Mouse (Mus musculus) intestine, postnatal 0 days (tissue): Measurements from ENCODE around the gene Clcn3. TPM values are rescaled to one million over a fixed set of nuclear protein-coding genes. Genes with fewer than 3 reads are reported as not detected.

ENCODE experiments used
- ATAC-seq: fragments of 200-750 bp; cut with Nextera tagmentation; 2 replicates; pipeline ENCODE4 v1.8.0; 2017; ENCODE audit warnings: mild to moderate bottlenecking, moderate TSS enrichment, moderate library complexity
- H3K27ac ChIP-seq: fragments of 300-500 bp; sonication (generic); 2 replicates; pipeline ENCODE4 v1.5.1; 2014; ENCODE audit warnings: mild to moderate bottlenecking, low read depth, low read length, moderate library complexity
- H3K27me3 ChIP-seq: fragments of 300-500 bp; sonication (generic); replicated peaks from 2 replicates; pipeline ENCODE4 v1.6.1; 2014; ENCODE audit warnings: low read length, mixed read lengths; ENCODE audit not compliant: control insufficient read depth, insufficient read depth
- H3K36me3 ChIP-seq: fragments of 300-500 bp; sonication (generic); 2 replicates; pipeline ENCODE4 v1.6.1; 2014; ENCODE audit warnings: mild to moderate bottlenecking, moderate library complexity; ENCODE audit not compliant: control insufficient read depth, insufficient read depth
- H3K4me1 ChIP-seq: fragments of 300-500 bp; sonication (generic); replicated peaks from 2 replicates; pipeline ENCODE4 v1.6.1; 2014; ENCODE audit warnings: antibody characterized with exemption, low read length, mixed read lengths; ENCODE audit not compliant: control insufficient read depth, insufficient read depth
- H3K4me2 ChIP-seq: fragments of 300-500 bp; sonication (generic); replicated peaks from 2 replicates; pipeline ENCODE4 v1.6.1; 2014; ENCODE audit warnings: low read depth, mild to moderate bottlenecking, moderate library complexity
- H3K4me3 ChIP-seq: fragments of 300-500 bp; sonication (generic); 2 replicates; pipeline ENCODE4 v1.5.1; 2014; ENCODE audit warnings: low read depth, low read length
- H3K9ac ChIP-seq: fragments of 300-500 bp; sonication (generic); 2 replicates; pipeline ENCODE4 v1.6.1; 2014; ENCODE audit warnings: mild to moderate bottlenecking, low read depth, low read length
- H3K9me3 ChIP-seq: fragments of 300-500 bp; sonication (generic); 2 replicates; pipeline ENCODE4 v1.6.1; 2016; ENCODE audit warnings: mixed run types; ENCODE audit not compliant: control insufficient read depth
- CTCF ChIP-seq: sonication (generic); IDR thresholded peaks from 2 replicates; pipeline ENCODE4 v1.5.1; 2016; ENCODE audit warnings: low read depth, mild to moderate bottlenecking, control low read depth, antibody characterized with exemption, moderate library complexity
- WGBS: fragments of 180-500 bp; shearing (Covaris S2); extraction: QIAGEN DNeasy Blood & Tissue Kit; methylation state at CpG from one replicate; pipeline ENCODE4 v1.1.7; 2014; 5-methylcytosine and 5-hydroxymethylcytosine counted together
- polyA plus RNA-seq: library from polyadenylated mRNA; unstranded; fragments of >200 nt; fragmentation: Nextera tagmentation; extraction: Ambion mirVana; gene quantifications from 2 replicates; pipeline ENCODE4 v1.2.1, GENCODE M21; 2015

Clcn3 gene
- polyA plus RNA-seq, 1 experiment from 2014 or later, result 22.2 TPM

GRCm38 (mm10) chr8:60868236-60868965, 114.7 kb downstream of the Clcn3 start:
- no peak for ATAC-seq
- no peaks in the 10 kb centered on the region for H3K36me3 ChIP-seq
- no peaks in the 10 kb centered on the region for H3K4me1 ChIP-seq
- H3K9me3 ChIP-seq, result no peaks in the 10 kb centered on the region
- no peak overlapping the region for H3K9ac ChIP-seq
- no peaks in the 10 kb centered on the region for H3K27me3 ChIP-seq
- no peak overlapping the region for H3K27ac ChIP-seq
- H3K4me3 ChIP-seq, result no peak overlapping the region
- WGBS, result 91% methylated on average over 4 of the region's 4 CpGs
- no peak overlapping the region for H3K4me2 ChIP-seq
- TF ChIP-seq CTCF, result no peak

GRCm38 (mm10) chr8:60867468-60868115, 115.5 kb downstream of the Clcn3 start:
- Histone ChIP-seq H3K4me3 (no peak overlapping the region), H3K9ac (no peak overlapping the region), H3K9me3 (no peaks in the 10 kb centered on the region), H3K27me3 (no peaks in the 10 kb centered on the region), H3K4me2 (no peak overlapping the region), H3K27ac (no peak overlapping the region), H3K36me3 (no peaks in the 10 kb centered on the region), H3K4me1 (no peaks in the 10 kb centered on the region)
- no peak for TF ChIP-seq CTCF
- ATAC-seq, result no peak
- 81% methylated on average over 4 of the region's 4 CpGs for WGBS

- Histone ChIP-seq H3K4me1 (no peaks in the 10 kb centered on the region), H3K4me2 (no peak overlapping the region), H3K36me3 (no peaks in the 10 kb centered on the region), H3K27ac (no peak overlapping the region), H3K4me3 (no peak overlapping the region), H3K27me3 (no peaks in the 10 kb centered on the region), H3K9ac (no peak overlapping the region), H3K9me3 (no peaks in the 10 kb centered on the region)
- peak; percentile 84 for TF ChIP-seq CTCF
- ATAC-seq, result no peak
- 32% methylated on average over 3 of the region's 3 CpGs for WGBS
These were observed 117.5 kb downstream of the Clcn3 start for GRCm38 (mm10) chr8:60865504-60866114.

- H3K27ac ChIP-seq, result no peak overlapping the region
- H3K27me3 ChIP-seq, result no peaks in the 10 kb centered on the region
- no peak for ATAC-seq
- no peak overlapping the region for H3K9ac ChIP-seq
- H3K4me3 ChIP-seq, result no peak overlapping the region
- H3K36me3 ChIP-seq, result no peaks in the 10 kb centered on the region
- WGBS, result 70% methylated on average over 6 of the region's 6 CpGs
- no peaks in the 10 kb centered on the region for H3K4me1 ChIP-seq
- H3K4me2 ChIP-seq, result no peak overlapping the region
- TF ChIP-seq CTCF, result no peak
- no peaks in the 10 kb centered on the region for H3K9me3 ChIP-seq
These were observed 118.2 kb downstream of the Clcn3 start for GRCm38 (mm10) chr8:60864875-60865274.

- 86% methylated on average over 6 of the region's 6 CpGs for WGBS
- no peak for TF ChIP-seq CTCF
These were observed 121.3 kb downstream of the Clcn3 start for GRCm38 (mm10) chr8:60861783-60862182.

GRCm38 (mm10) chr8:60860749-60861148, 122.4 kb downstream of the Clcn3 start:
- Histone ChIP-seq H3K27ac (no peak overlapping the region), H3K36me3 (no peaks in the 10 kb centered on the region), H3K9ac (no peak overlapping the region), H3K4me2 (no peak overlapping the region), H3K4me3 (no peak overlapping the region), H3K4me1 (no peaks in the 10 kb centered on the region), H3K27me3 (no peaks in the 10 kb centered on the region), H3K9me3 (no peaks in the 10 kb centered on the region)
- ATAC-seq, result no peak
- no peak for TF ChIP-seq CTCF
- whole genome bisulfite sequencing, result 80% methylated on average over 3 of the region's 3 CpGs

More at GRCm38 (mm10) chr8:60861783-60862182, 121.3 kb downstream of the Clcn3 start:
- Histone ChIP-seq H3K4me1 (no peaks in the 10 kb centered on the region), H3K4me2 (no peak overlapping the region), H3K4me3 (no peak overlapping the region), H3K27me3 (no peaks in the 10 kb centered on the region), H3K27ac (no peak overlapping the region), H3K9me3 (no peaks in the 10 kb centered on the region), H3K9ac (no peak overlapping the region), H3K36me3 (no peaks in the 10 kb centered on the region)
- ATAC-seq, result no peak

Other genes with a start within 250 kb of the Clcn3 start
- gene Hpf1, start 92.9 kb downstream of the Clcn3 start, polyA plus RNA-seq, result 42.4 and 42.8 TPM in 2 replicates
- 5.0 and 5.5 TPM in 2 replicates for gene Nek1, start 9.9 kb upstream of the Clcn3 start, polyA plus RNA-seq
- 7.9 and 8.3 TPM in 2 replicates for gene Sh3rf1, start 240.6 kb upstream of the Clcn3 start, polyA plus RNA-seq